Mouse (Mus musculus): ENCODE measurements at regions not wholly inside any gene's neighbourhood (a gene's known extent, or its start where the extent isn't known, plus 50 kb on each side); places are given as distances from the start of the nearest gene placed in this dataset.

DNA sequence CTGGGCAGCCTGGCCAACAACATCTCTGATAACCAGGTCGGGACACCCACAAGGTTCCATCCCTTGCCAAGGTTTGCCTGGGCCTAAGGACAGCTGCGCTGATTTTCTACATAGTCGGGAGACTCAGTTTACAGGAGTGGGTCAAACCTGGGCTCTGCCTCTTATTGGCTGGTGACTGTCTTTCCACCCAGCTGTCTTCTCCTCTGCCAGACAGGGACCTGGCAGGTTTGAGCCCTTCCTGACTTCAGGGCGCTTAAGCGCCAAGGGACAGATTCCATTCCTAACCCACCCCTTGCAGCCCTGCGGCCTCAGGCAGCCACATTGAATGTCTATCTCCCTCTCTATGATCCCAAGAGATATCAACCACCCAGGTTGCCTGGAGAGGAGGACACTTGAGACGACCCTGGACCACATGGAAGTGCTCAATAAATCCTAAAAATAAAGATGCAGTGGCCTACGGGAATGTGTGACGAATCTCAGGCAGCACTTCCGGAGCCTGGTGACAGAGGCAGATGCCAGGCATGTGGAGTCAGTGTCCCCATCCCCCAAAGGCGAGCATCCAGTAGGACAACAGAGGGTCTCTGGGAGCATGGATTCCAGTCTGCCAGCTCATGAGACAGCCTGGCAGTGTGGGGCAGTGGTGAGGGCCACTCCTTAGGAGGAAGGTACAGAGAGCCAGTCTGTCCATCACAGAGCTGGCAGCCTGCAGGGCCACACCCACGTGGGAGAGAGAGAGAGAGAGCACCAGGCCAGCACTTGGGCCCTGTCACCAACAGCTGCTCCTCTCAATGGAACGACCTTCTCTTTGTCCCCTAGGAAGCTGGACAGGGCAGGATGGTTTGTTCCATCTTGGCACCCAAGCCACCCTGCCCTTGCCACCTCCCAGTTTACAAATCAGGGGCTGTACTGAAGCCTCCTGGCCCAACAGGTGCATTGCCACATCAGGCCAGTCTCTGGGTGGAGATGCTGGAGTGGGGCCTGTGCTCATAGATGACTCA is 63.8 kb upstream of the Slc6a6 start:
- no peak for DNase-seq

DNA sequence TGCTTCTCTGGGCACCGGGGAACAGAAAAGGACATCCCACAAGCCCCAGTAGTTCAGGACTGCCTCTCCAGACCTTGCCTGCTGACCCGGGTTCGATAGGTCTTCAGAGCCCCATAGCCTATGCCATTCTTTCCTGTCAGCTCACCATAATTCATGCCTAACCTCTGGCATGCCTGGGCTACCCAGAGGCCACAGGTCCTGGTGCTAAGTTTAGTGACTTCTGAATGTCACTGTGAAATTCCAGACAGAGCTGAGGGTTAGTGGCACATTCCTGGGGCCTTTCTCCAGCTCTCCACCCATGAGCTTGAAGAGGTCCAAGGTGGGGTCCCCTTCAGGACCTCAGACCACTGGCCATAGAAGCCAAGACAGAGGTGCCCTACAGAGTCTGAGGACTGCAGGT is 62.4 kb upstream of the Slc6a6 start:
- no peak for DNase-seq

DNA sequence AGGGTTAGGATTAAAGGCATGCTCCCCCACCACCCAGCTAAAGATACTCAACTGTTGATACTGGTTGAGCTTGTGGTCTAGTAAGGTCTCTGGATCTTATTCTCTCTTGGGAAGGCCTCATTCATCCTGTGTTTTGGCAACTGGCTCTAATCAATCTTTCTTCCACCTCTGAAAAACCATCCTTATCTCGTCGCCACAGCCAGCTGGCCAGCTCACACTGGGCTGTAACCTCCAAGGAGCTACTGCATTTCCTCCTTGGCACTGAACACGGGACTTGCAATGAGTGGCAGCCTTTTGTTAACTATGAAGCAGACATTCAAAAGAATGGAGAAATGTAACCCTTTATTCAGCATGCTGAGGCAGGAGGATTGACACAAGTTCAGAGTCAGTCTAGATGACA is 61.4 kb upstream of the Slc6a6 start:
- DNase-seq: no peak

DNA sequence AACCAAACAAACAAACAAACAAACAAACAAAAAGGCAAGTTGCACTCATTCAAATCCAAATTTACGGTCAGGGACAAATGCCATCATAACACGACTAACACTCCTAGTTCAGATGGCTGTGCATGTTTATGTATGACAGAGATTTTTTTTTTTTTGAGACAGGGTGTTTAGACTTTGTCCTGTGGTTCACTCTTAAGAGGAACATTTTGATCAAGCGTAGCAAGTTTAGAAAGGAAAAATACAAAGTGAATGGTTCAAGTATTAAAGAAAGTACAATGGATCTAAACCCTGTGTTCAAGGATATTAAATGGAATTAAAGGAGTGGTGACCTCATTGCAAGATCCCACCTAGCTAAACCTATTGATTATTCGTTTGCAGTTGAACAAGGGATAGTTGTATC is 60.2 kb upstream of the Slc6a6 start:
- DNase-seq: no peak

GRCm38 (mm10) chr6:91629230-91629629 is 54.6 kb upstream of the Slc6a6 start:
- DNase-seq: no peak

GRCm38 (mm10) chr6:91631261-91631660 is 52.6 kb upstream of the Slc6a6 start:
- no peak for DNase-seq

Data from adrenal gland, postnatal 14 days (tissue).